Comparison of ENCODE assay signal across 8 mouse cellular contexts in genomic region chr13:92130994-92131383, GRCm38 (mm10). TPM values are rescaled to one million over a fixed set of nuclear protein-coding genes. Genes with fewer than 3 reads are reported as not detected.
DNase-seq lines count a peak whose midpoint lies in the region; ATAC-seq and TF ChIP-seq lines count a peak whose summit lies in the region.

No protein-coding gene starts in this region.

- no peak for TF ChIP-seq CTCF in heart, postnatal 0 days (IDR thresholded peaks at IDR 0.05; ENCODE audit: low read depth)

- 0 out of 2 replicates have a peak overlapping the region, but pooled peaks have one; percentile 42 for H3K9ac ChIP-seq in lung, embryonic 16.5 days (ENCODE audit: low read length)
- H3K9ac ChIP-seq in heart, postnatal 0 days (replicated peaks; ENCODE audit: low read depth, low read length), result no peak overlapping the region
- 0 out of 2 replicates have a peak overlapping the region, but pooled peaks have one; percentile 53 for H3K9ac ChIP-seq in neural tube, embryonic 12.5 days

- TF ChIP-seq EP300 in heart, postnatal 0 days (IDR thresholded peaks at IDR 0.05; ENCODE audit: low read depth), result no peak

- peaks cover 6% of the 10 kb centered on the region for H3K4me1 ChIP-seq in lung, embryonic 16.5 days (replicated peaks; ENCODE audit: control insufficient read depth, insufficient read depth, low read length)
- peaks cover 3% of the 10 kb centered on the region; the same call in 1 of the 2 replicates for H3K4me1 ChIP-seq in heart, postnatal 0 days (ENCODE audit: control insufficient read depth, insufficient read depth)
- peaks cover 12% of the 10 kb centered on the region for H3K4me1 ChIP-seq in limb, embryonic 10.5 days
- peaks cover 12% of the 10 kb centered on the region for H3K4me1 ChIP-seq in neural tube, embryonic 12.5 days

- peak overlapping the region; percentile 57 for H3K4me3 ChIP-seq in lung, embryonic 16.5 days (ENCODE audit: low read length)
- peak overlapping the region; percentile 57 for H3K4me3 ChIP-seq in heart, postnatal 0 days (ENCODE audit: low read depth, low read length)
- H3K4me3 ChIP-seq in limb, embryonic 10.5 days, result peak overlapping the region; percentile 62
- H3K4me3 ChIP-seq in neural tube, embryonic 12.5 days, result peak overlapping the region; percentile 51

- WGBS in lung, embryonic 16.5 days, result 6% methylated on average over 19 of the region's 22 CpGs
- WGBS in heart, postnatal 0 days, result 10% methylated on average over 22 of the region's 22 CpGs
- 12% methylated on average over 22 of the region's 22 CpGs for WGBS in limb, embryonic 10.5 days
- WGBS in neural tube, embryonic 12.5 days, result 9% methylated on average over 22 of the region's 22 CpGs

- H3K27ac ChIP-seq in lung, embryonic 16.5 days (ENCODE audit: low read length), result no peak overlapping the region
- H3K27ac ChIP-seq in heart, postnatal 0 days (ENCODE audit: low read depth), result no peak overlapping the region
- H3K27ac ChIP-seq in limb, embryonic 10.5 days, result no peak overlapping the region
- H3K27ac ChIP-seq in neural tube, embryonic 12.5 days, result no peak overlapping the region

- peak overlapping the region; percentile 97 for H3K4me2 ChIP-seq in lung, embryonic 16.5 days (ENCODE audit: low read depth, low read length)
- H3K4me2 ChIP-seq in heart, postnatal 0 days (ENCODE audit: low read depth, low read length), result peak overlapping the region; percentile 90
- H3K4me2 ChIP-seq in neural tube, embryonic 12.5 days (replicated peaks), result peak overlapping the region; percentile 96

- no peak for DNase-seq in lung, postnatal 14 days
- peak; percentile 43 for DNase-seq in embryo, embryonic 9.5 days (ENCODE audit: extremely low spot score)
- DNase-seq in heart, postnatal 0 days (ENCODE audit: low spot score), result no peak
- peak; percentile 57 for DNase-seq in limb, embryonic 10.5 days (ENCODE audit: low spot score)

- H3K9me3 ChIP-seq in lung, embryonic 16.5 days (ENCODE audit: control insufficient read depth, low read length), result no peaks in the 10 kb centered on the region
- H3K9me3 ChIP-seq in heart, postnatal 0 days (replicated peaks; ENCODE audit: control insufficient read depth, low read length), result no peaks in the 10 kb centered on the region
- H3K9me3 ChIP-seq in limb, embryonic 10.5 days (replicated peaks), result no peaks in the 10 kb centered on the region
- no peaks in the 10 kb centered on the region for H3K9me3 ChIP-seq in neural tube, embryonic 12.5 days

- H3K36me3 ChIP-seq in lung, embryonic 16.5 days (ENCODE audit: control insufficient read depth, insufficient read depth, low read length), result no peaks in the 10 kb centered on the region
- H3K36me3 ChIP-seq in heart, postnatal 0 days (replicated peaks; ENCODE audit: control insufficient read depth, insufficient read depth, low read length), result no peaks in the 10 kb centered on the region
- no peaks in the 10 kb centered on the region for H3K36me3 ChIP-seq in limb, embryonic 10.5 days
- no peaks in the 10 kb centered on the region for H3K36me3 ChIP-seq in neural tube, embryonic 12.5 days

- peak; percentile 20; the same call in 1 of the 2 replicates for ATAC-seq in lung, embryonic 16.5 days (ENCODE audit: low read depth)
- ATAC-seq in heart, postnatal 0 days (ENCODE audit: insufficient read depth, low read depth), result no peak
- peak; percentile 63 for ATAC-seq in neural tube, embryonic 12.5 days (ENCODE audit: low FRiP score, low read depth)
- ATAC-seq in erythroid progenitor cell, adult 5-6 weeks (replicated peaks; ENCODE audit: low FRiP score, poor library complexity, severe bottlenecking), result no peak
- ATAC-seq in cerebellum, adult (ENCODE audit: insufficient number of reproducible peaks, low FRiP score, low TSS enrichment), result no peak

- H3K27me3 ChIP-seq in lung, embryonic 16.5 days (ENCODE audit: control insufficient read depth, insufficient read depth, low read depth, low read length), result peaks cover 22% of the 10 kb centered on the region
- peaks cover 16% of the 10 kb centered on the region for H3K27me3 ChIP-seq in heart, postnatal 0 days (ENCODE audit: control insufficient read depth, insufficient read depth, low read length)
- H3K27me3 ChIP-seq in limb, embryonic 10.5 days (ENCODE audit: low read depth, poor library complexity, severe bottlenecking), result peaks cover 51% of the 10 kb centered on the region
- peaks cover 19% of the 10 kb centered on the region for H3K27me3 ChIP-seq in neural tube, embryonic 12.5 days (replicated peaks)

RNA-seq across cellular contexts. Expression of gene Rasgrf2, which starts 0.5 kb away (rescaled TPM):
- polyA plus RNA-seq in lung, embryonic 16.5 days (2015; fragmentation: Nextera tagmentation; extraction: Ambion mirVana), result 0.11 and 0.18 TPM in 2 replicates
- total RNA-seq in heart, postnatal 0 days (2014; rRNA removed; ENCODE audit: low replicate concordance), result 1.8 and 4.2 TPM in 2 replicates
- 0.27 and 0.34 TPM in 2 replicates for polyA plus RNA-seq in heart, postnatal 0 days (2015; fragmentation: Nextera tagmentation; extraction: Ambion mirVana)
- polyA plus RNA-seq in limb, embryonic 10.5 days (2016; fragmentation: Nextera tagmentation; extraction: Ambion mirVana), result 0.13 TPM in 1 of 2 replicates, not detected in the other
- polyA plus RNA-seq in neural tube, embryonic 12.5 days (2016; fragmentation: Nextera tagmentation; extraction: Ambion mirVana), result 0.52 and 0.56 TPM in 2 replicates
- total RNA-seq in erythroid progenitor cell, adult 5-6 weeks (2015; ENCODE audit: low replicate concordance), result 1.8 TPM in 1 of 2 replicates, not detected in the other
- not detected in 2 replicates for total RNA-seq in erythroid progenitor cell, adult 5-6 weeks (2017; ENCODE audit: low replicate concordance)

Comparison
In these comparisons a context has a peak if more than half of its experiments do, and no peak if none do; other contexts are left out.
1. ATAC-seq: peak in lung, embryonic 16.5 days (single experiment) and neural tube, embryonic 12.5 days (single experiment); none in heart, postnatal 0 days (single experiment), erythroid progenitor cell, adult 5-6 weeks (single experiment) and cerebellum, adult (single experiment).
2. DNase-seq: peak in embryo, embryonic 9.5 days (single experiment) and limb, embryonic 10.5 days (single experiment); none in lung, postnatal 14 days (single experiment) and heart, postnatal 0 days (single experiment).
3. Peak in every context shown above with its lines, with median percentiles within 50 percentile points of each other: H3K4me2 ChIP-seq and H3K4me3 ChIP-seq.